Comparison of ENCODE assay signal across 19 mouse cellular contexts in genomic region chr13:35463231-35463630, GRCm38 (mm10).
DNase-seq lines count a peak whose midpoint lies in the region; ATAC-seq and TF ChIP-seq lines count a peak whose summit lies in the region.
"Had no signal": no experiment of that assay in that cellular context is flagged by ENCODE, and none has a peak within 500 bp of the region (broad histone marks: within the 10 kb centered on the region; RNA-seq: fewer than 3 reads in every experiment).

No protein-coding gene starts in this region.

- intact Hi-C loops in gastrocnemius, postnatal 36 days (cut with DNase I), result no loop called here
- intact Hi-C loops in heart, postnatal 25 days (cut with DNase I), result no loop called here

- H3K36me3 ChIP-seq in liver, postnatal 0 days (replicated peaks; ENCODE audit: insufficient read depth, low read length), result no peaks in the 10 kb centered on the region
- H3K36me3 ChIP-seq: liver, embryonic 15.5 days; neural tube, embryonic 15.5 days had no signal

- ATAC-seq in megakaryocyte-erythroid progenitor cell, adult 5-6 weeks (replicated peaks; ENCODE audit: low FRiP score, low TSS enrichment, poor library complexity, severe bottlenecking), result no peak
- no peak for ATAC-seq in liver, postnatal 0 days
- ATAC-seq: hindbrain, embryonic 16.5 days had no signal

- no peak for TF ChIP-seq EP300 in liver, postnatal 0 days (IDR thresholded peaks at IDR 0.05; ENCODE audit: low read depth)

- H3K27ac ChIP-seq in liver, postnatal 0 days (ENCODE audit: low read depth), result no peak overlapping the region
- H3K27ac ChIP-seq: liver, embryonic 15.5 days; neural tube, embryonic 15.5 days had no signal

- 0 out of 2 replicates have a peak, but pooled peaks cover 3% of the 10 kb centered on the region for H3K4me1 ChIP-seq in liver, postnatal 0 days (ENCODE audit: insufficient read depth)
- H3K4me1 ChIP-seq: liver, embryonic 15.5 days; neural tube, embryonic 15.5 days had no signal

- TF ChIP-seq CTCF in liver, postnatal 0 days (IDR thresholded peaks at IDR 0.05; ENCODE audit: low read depth), result no peak

- WGBS in liver, postnatal 0 days (ENCODE audit: insufficient replicate concordance), result 32% methylated on average over 1 of the region's 1 CpGs

- no peaks in the 10 kb centered on the region for H3K27me3 ChIP-seq in liver, postnatal 0 days (ENCODE audit: insufficient read depth, low read length)
- H3K27me3 ChIP-seq: liver, embryonic 15.5 days; neural tube, embryonic 15.5 days had no signal

- peak; percentile 54 for DNase-seq in gastrocnemius, adult 18-20 months (ENCODE audit: low spot score)
- no peak for DNase-seq in gastrocnemius, postnatal 36 days
- peak; percentile 36 for DNase-seq in 416B (ENCODE audit: low read depth)
- peak; percentile 53 for DNase-seq in fibroblast of lung, adult 2 months (ENCODE audit: low read depth)
- DNase-seq in heart, postnatal 25 days (ENCODE audit: low spot score), result peak; percentile 16
- no peak for DNase-seq in urinary bladder, postnatal 4 days (ENCODE audit: low spot score in 2 of 2)
- DNase-seq in liver, postnatal 0 days, result no peak
- DNase-seq: B cell, adult 2 months; cerebellum, postnatal 36 days; kidney, adult 8-10 months; layer of hippocampus, postnatal 36 days; lung, postnatal 14 days; spleen, adult 18-20 months; thymus, postnatal 14 days had no signal

- no peak overlapping the region for H3K4me2 ChIP-seq in liver, postnatal 0 days (ENCODE audit: low read depth, low read length)
- H3K4me2 ChIP-seq: liver, embryonic 15.5 days; midbrain, embryonic 11.5 days; neural tube, embryonic 15.5 days had no signal

- H3K9ac ChIP-seq in liver, postnatal 0 days (replicated peaks), result no peak overlapping the region
- H3K9ac ChIP-seq: liver, embryonic 15.5 days; neural tube, embryonic 15.5 days had no signal

- H3K9me3 ChIP-seq in liver, postnatal 0 days (ENCODE audit: low read length), result no peaks in the 10 kb centered on the region
- H3K9me3 ChIP-seq: liver, embryonic 15.5 days; neural tube, embryonic 15.5 days had no signal

- H3K4me3 ChIP-seq in liver, postnatal 0 days (ENCODE audit: low read depth, low read length), result no peak overlapping the region
- H3K4me3 ChIP-seq: liver, embryonic 15.5 days; neural tube, embryonic 15.5 days had no signal

Comparison
In these comparisons a context has a peak if more than half of its experiments do, and no peak if none do; other contexts are left out.
1. DNase-seq: peak in gastrocnemius, adult 18-20 months (single experiment), 416B (single experiment), fibroblast of lung, adult 2 months (single experiment) and heart, postnatal 25 days (single experiment); none in gastrocnemius, postnatal 36 days (0 of 2), urinary bladder, postnatal 4 days (0 of 2) and liver, postnatal 0 days (single experiment).